Mouse (Mus musculus): ENCODE data around the gene Cdh15.

- TF ChIP-seq CTCF (IDR thresholded peaks at IDR 0.05; ENCODE audit: control insufficient read depth, insufficient read depth, insufficient read length) (no peak), USF1 (IDR thresholded peaks at IDR 0.05; ENCODE audit: low read depth) (no peak), MAX (IDR thresholded peaks at IDR 0.05) (no peak), CEBPB (IDR thresholded peaks at IDR 0.05; ENCODE audit: low read depth) (no peak), FOSL1 (IDR thresholded peaks at IDR 0.05; ENCODE audit: insufficient read depth, low read length, poor library complexity, severe bottlenecking) (no peak), MYOD1 (IDR thresholded peaks at IDR 0.05; ENCODE audit: control insufficient read depth, insufficient read length, low read depth) (no peak), MYOG (IDR thresholded peaks at IDR 0.05; ENCODE audit: control insufficient read depth, extremely low read depth, insufficient read length) (no peak)
Observed at GRCm38 (mm10) chr8:122901892-122902515, 54.2 kb downstream of the Cdh15 start.

Measured in C2C12 (cell line).